Mouse (Mus musculus) liver, embryonic 14.5 days (tissue): ENCODE data around the gene Polr1c.

Source experiments
- CTCF ChIP-seq: IDR thresholded peaks from 2 replicates; pipeline ENCODE4 v1.5.1; 2016; ENCODE audit warnings: antibody characterized with exemption, low read depth, control low read depth
- EP300 ChIP-seq: IDR thresholded peaks from 2 replicates; pipeline ENCODE4 v1.6.1; 2016; ENCODE audit warnings: antibody characterized with exemption, low read depth

DNA sequence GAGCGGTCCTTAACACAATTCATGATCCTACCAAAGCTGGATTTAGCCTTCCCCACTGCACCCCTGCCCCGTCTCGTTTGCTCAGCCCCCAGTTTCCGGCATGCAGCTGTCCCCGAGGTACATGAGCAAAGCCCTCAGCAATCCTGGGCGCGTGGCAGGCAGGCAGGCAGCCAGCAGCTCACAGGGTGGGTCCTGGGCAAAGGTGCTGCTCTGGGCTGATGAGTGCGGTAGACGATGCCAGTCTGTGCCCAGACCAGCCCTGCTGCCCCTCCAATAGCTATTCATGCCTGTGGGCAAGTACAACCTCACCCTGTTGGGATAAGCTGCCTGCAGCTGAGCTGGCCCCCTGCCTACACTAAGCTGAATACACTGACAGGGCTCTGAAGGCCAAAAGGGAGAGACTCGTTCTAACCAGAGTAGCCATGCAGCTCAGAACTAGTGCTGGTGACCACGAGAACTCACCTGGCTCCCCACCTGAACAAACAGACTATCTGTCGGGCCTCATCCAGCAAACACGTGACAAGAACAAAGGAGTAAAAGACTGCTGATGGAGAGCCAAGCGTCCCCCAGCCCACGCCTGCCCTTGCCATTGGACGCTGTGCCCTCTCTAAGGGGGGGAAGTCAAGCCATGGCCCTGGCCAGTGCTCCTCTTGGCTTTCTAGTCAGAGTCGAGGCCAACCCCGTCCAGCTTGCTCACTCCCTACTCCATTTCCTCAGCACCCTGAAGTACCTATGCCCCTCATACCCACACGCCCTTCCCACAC, 22.1 kb upstream of the Polr1c start:
- TF ChIP-seq CTCF (no peak), EP300 (no peak)
